Mouse (Mus musculus) embryonic facial prominence, embryonic 12.5 days (tissue): ENCODE results near the gene Clic6. TPM values are rescaled to one million over a fixed set of nuclear protein-coding genes. Genes with fewer than 3 reads are reported as not detected.

Experiments used
- ATAC-seq: fragments of 200-750 bp; cut with Nextera tagmentation; 2 replicates; pipeline ENCODE4 v1.8.0; 2017; ENCODE audit not compliant: insufficient number of reproducible peaks, insufficient read depth, low FRiP score, low TSS enrichment
- H3K27ac ChIP-seq: fragments of 300-500 bp; sonication (generic); 2 replicates; pipeline ENCODE4 v1.5.1; 2016; ENCODE audit warnings: mild to moderate bottlenecking
- H3K27me3 ChIP-seq: fragments of 300-500 bp; sonication (generic); 2 replicates; pipeline ENCODE4 v1.6.1; 2016; ENCODE audit warnings: mild to moderate bottlenecking, moderate library complexity
- H3K36me3 ChIP-seq: fragments of 300-500 bp; sonication (generic); 2 replicates; pipeline ENCODE4 v1.6.1; 2016; ENCODE audit warnings: mild to moderate bottlenecking
- H3K4me1 ChIP-seq: fragments of 300-500 bp; sonication (generic); 2 replicates; pipeline ENCODE4 v1.6.1; 2016
- H3K4me2 ChIP-seq: fragments of 300-500 bp; sonication (generic); replicated peaks from 2 replicates; pipeline ENCODE4 v1.6.1; 2016; ENCODE audit warnings: mild to moderate bottlenecking, moderate library complexity
- H3K4me3 ChIP-seq: fragments of 300-500 bp; sonication (generic); 2 replicates; pipeline ENCODE4 v1.5.1; 2016; ENCODE audit warnings: mild to moderate bottlenecking
- H3K9ac ChIP-seq: fragments of 300-500 bp; sonication (generic); 2 replicates; pipeline ENCODE4 v1.6.1; 2016; ENCODE audit warnings: mild to moderate bottlenecking, moderate library complexity
- H3K9me3 ChIP-seq: fragments of 300-500 bp; sonication (generic); 2 replicates; pipeline ENCODE4 v1.6.1; 2016; ENCODE audit warnings: mild to moderate bottlenecking, moderate library complexity
- WGBS: fragments of 180-500 bp; shearing (Covaris S2); methylation state at CpG from one replicate; pipeline ENCODE4 v1.1.7; 2016; 5-methylcytosine and 5-hydroxymethylcytosine counted together
- polyA plus RNA-seq: library from polyadenylated mRNA; unstranded; fragments of >200 nt; fragmentation: Nextera tagmentation; extraction: Ambion mirVana; gene quantifications from 2 replicates; pipeline ENCODE4 v1.2.1, GENCODE M21; 2016

The Clic6 gene
- polyA plus RNA-seq, 1 experiment from 2014 or later = 4.0 TPM

- H3K9me3 ChIP-seq = no peaks in the 10 kb centered on the region
- no peak for ATAC-seq
These were observed 31.5 kb upstream of the Clic6 start for GRCm38 (mm10) chr16:92454002-92454401.

GRCm38 (mm10) chr16:92454495-92454894 is 31.0 kb upstream of the Clic6 start:
- 89% methylated on average over 18 of the region's 18 CpGs for WGBS
- Histone ChIP-seq H3K27ac (no peak overlapping the region), H3K4me3 (no peak overlapping the region), H3K4me2 (no peak overlapping the region), H3K4me1 (no peaks in the 10 kb centered on the region), H3K9me3 (no peaks in the 10 kb centered on the region), H3K9ac (no peak overlapping the region), H3K36me3 (peaks cover 6% of the 10 kb centered on the region; the same call in 1 of the 2 replicates), H3K27me3 (no peaks in the 10 kb centered on the region)
- no peak for ATAC-seq

More at GRCm38 (mm10) chr16:92454002-92454401, 31.5 kb upstream of the Clic6 start:
- Histone ChIP-seq H3K36me3 (peaks cover 6% of the 10 kb centered on the region; the same call in 1 of the 2 replicates), H3K27me3 (no peaks in the 10 kb centered on the region), H3K4me2 (no peak overlapping the region), H3K4me3 (no peak overlapping the region), H3K9ac (no peak overlapping the region), H3K27ac (no peak overlapping the region), H3K4me1 (no peaks in the 10 kb centered on the region)
- WGBS = 94% methylated on average over 7 of the region's 7 CpGs

- WGBS = 71% methylated on average over 8 of the region's 8 CpGs
- Histone ChIP-seq H3K4me3 (no peak overlapping the region), H3K4me1 (0 out of 2 replicates have a peak, but pooled peaks cover 3% of the 10 kb centered on the region), H3K9ac (no peak overlapping the region), H3K4me2 (no peak overlapping the region), H3K27ac (no peak overlapping the region), H3K27me3 (no peaks in the 10 kb centered on the region), H3K36me3 (peaks cover 6% of the 10 kb centered on the region; the same call in 1 of the 2 replicates), H3K9me3 (no peaks in the 10 kb centered on the region)
- ATAC-seq = no peak
These were observed 30.0 kb upstream of the Clic6 start for GRCm38 (mm10) chr16:92455488-92455887.

GRCm38 (mm10) chr16:92455969-92456368 is 29.6 kb upstream of the Clic6 start:
- H3K36me3 ChIP-seq = peaks cover 4% of the 10 kb centered on the region; the same call in 1 of the 2 replicates
- ATAC-seq = no peak
- 0 out of 2 replicates have a peak, but pooled peaks cover 3% of the 10 kb centered on the region for H3K4me1 ChIP-seq
- H3K27ac ChIP-seq = no peak overlapping the region
- H3K27me3 ChIP-seq = no peaks in the 10 kb centered on the region
- WGBS = 87% methylated on average over 5 of the region's 5 CpGs
- H3K9me3 ChIP-seq = no peaks in the 10 kb centered on the region
- no peak overlapping the region for H3K9ac ChIP-seq
- H3K4me2 ChIP-seq = no peak overlapping the region
- no peak overlapping the region for H3K4me3 ChIP-seq

- WGBS = 24% methylated on average over 7 of the region's 7 CpGs
- H3K27me3 ChIP-seq = no peaks in the 10 kb centered on the region
- H3K4me1 ChIP-seq = peaks cover 6% of the 10 kb centered on the region; the same call in 1 of the 2 replicates
- no peak overlapping the region for H3K9ac ChIP-seq
- 0 out of 2 replicates have a peak, but pooled peaks have one; percentile 28 for ATAC-seq
- H3K27ac ChIP-seq = no peak overlapping the region
- no peak overlapping the region for H3K4me3 ChIP-seq
- no peaks in the 10 kb centered on the region for H3K9me3 ChIP-seq
- H3K4me2 ChIP-seq = no peak overlapping the region
- H3K36me3 ChIP-seq = no peaks in the 10 kb centered on the region; the same call in 1 of the 2 replicates
These were observed 27.9 kb upstream of the Clic6 start for GRCm38 (mm10) chr16:92457594-92457993.

- no peak overlapping the region for H3K27ac ChIP-seq
- no peak overlapping the region for H3K4me2 ChIP-seq
- ATAC-seq = no peak
- peaks cover 20% of the 10 kb centered on the region for H3K4me1 ChIP-seq
- H3K4me3 ChIP-seq = no peak overlapping the region
- H3K9me3 ChIP-seq = no peaks in the 10 kb centered on the region
- no peaks in the 10 kb centered on the region for H3K27me3 ChIP-seq
- H3K9ac ChIP-seq = no peak overlapping the region
- no peaks in the 10 kb centered on the region for H3K36me3 ChIP-seq
- WGBS = 73% methylated on average over 6 of the region's 6 CpGs
These were observed 24.1 kb upstream of the Clic6 start for GRCm38 (mm10) chr16:92461412-92461811.

- no peak overlapping the region for H3K9ac ChIP-seq
These were observed 21.1 kb upstream of the Clic6 start for GRCm38 (mm10) chr16:92464390-92464972.

GRCm38 (mm10) chr16:92465226-92465625 is 20.3 kb upstream of the Clic6 start:
- Histone ChIP-seq H3K27ac (no peak overlapping the region), H3K9me3 (no peaks in the 10 kb centered on the region), H3K9ac (peak overlapping the region; percentile 75), H3K4me2 (peak overlapping the region; percentile 70), H3K4me1 (peaks cover 19% of the 10 kb centered on the region), H3K27me3 (0 out of 2 replicates have a peak, but pooled peaks cover 4% of the 10 kb centered on the region), H3K4me3 (peak overlapping the region; percentile 82), H3K36me3 (no peaks in the 10 kb centered on the region)
- WGBS = 15% methylated on average over 10 of the region's 10 CpGs
- ATAC-seq = no peak

More at GRCm38 (mm10) chr16:92464390-92464972, 21.1 kb upstream of the Clic6 start:
- no peak overlapping the region for H3K27ac ChIP-seq
- 0 out of 2 replicates have a peak, but pooled peaks cover 4% of the 10 kb centered on the region for H3K27me3 ChIP-seq
- peaks cover 20% of the 10 kb centered on the region for H3K4me1 ChIP-seq
- 58% methylated on average over 14 of the region's 14 CpGs for WGBS
- peak overlapping the region; percentile 82; the same call in 1 of the 2 replicates for H3K4me3 ChIP-seq
- peak overlapping the region; percentile 70 for H3K4me2 ChIP-seq
- ATAC-seq = no peak
- H3K36me3 ChIP-seq = no peaks in the 10 kb centered on the region
- no peaks in the 10 kb centered on the region for H3K9me3 ChIP-seq

- H3K36me3 ChIP-seq = no peaks in the 10 kb centered on the region
- peak overlapping the region; percentile 75 for H3K9ac ChIP-seq
- ATAC-seq = peak; percentile 97
- no peak overlapping the region for H3K27ac ChIP-seq
- under 1% methylated on average over 94 of the region's 94 CpGs for WGBS
- H3K4me2 ChIP-seq = peak overlapping the region; percentile 70
- H3K9me3 ChIP-seq = no peaks in the 10 kb centered on the region
- peak overlapping the region; percentile 82 for H3K4me3 ChIP-seq
- peaks cover 17% of the 10 kb centered on the region for H3K4me1 ChIP-seq
- H3K27me3 ChIP-seq = 0 out of 2 replicates have a peak, but pooled peaks cover 4% of the 10 kb centered on the region
These were observed 19.7 kb upstream of the Clic6 start for GRCm38 (mm10) chr16:92465642-92466526.

- no peak overlapping the region for H3K4me2 ChIP-seq
- no peak overlapping the region for H3K4me3 ChIP-seq
- no peak overlapping the region for H3K9ac ChIP-seq
- H3K4me1 ChIP-seq = peaks cover 14% of the 10 kb centered on the region
- no peaks in the 10 kb centered on the region for H3K36me3 ChIP-seq
- H3K27me3 ChIP-seq = 0 out of 2 replicates have a peak, but pooled peaks cover 4% of the 10 kb centered on the region
- ATAC-seq = no peak
- H3K9me3 ChIP-seq = no peaks in the 10 kb centered on the region
- 72% methylated on average over 5 of the region's 5 CpGs for WGBS
- no peak overlapping the region for H3K27ac ChIP-seq
These were observed 18.5 kb upstream of the Clic6 start for GRCm38 (mm10) chr16:92467041-92467440.

GRCm38 (mm10) chr16:92468459-92468858 is 17.1 kb upstream of the Clic6 start:
- no peaks in the 10 kb centered on the region for H3K9me3 ChIP-seq
- 71% methylated on average over 14 of the region's 14 CpGs for WGBS
- H3K27ac ChIP-seq = no peak overlapping the region
- H3K4me1 ChIP-seq = peaks cover 14% of the 10 kb centered on the region
- no peak for ATAC-seq
- no peaks in the 10 kb centered on the region for H3K36me3 ChIP-seq
- 0 out of 2 replicates have a peak, but pooled peaks cover 4% of the 10 kb centered on the region for H3K27me3 ChIP-seq
- no peak overlapping the region for H3K9ac ChIP-seq
- no peak overlapping the region for H3K4me2 ChIP-seq
- no peak overlapping the region for H3K4me3 ChIP-seq
